Mouse (Mus musculus) R1 (cell line): ENCODE results near the gene Creb3l1.

Experiments
- DNase-seq: peaks from one replicate; pipeline ENCODE4 v3.0.0-alpha.2; 2018; ENCODE audit warnings: low read depth, low spot score

The Creb3l1 gene

DNA sequence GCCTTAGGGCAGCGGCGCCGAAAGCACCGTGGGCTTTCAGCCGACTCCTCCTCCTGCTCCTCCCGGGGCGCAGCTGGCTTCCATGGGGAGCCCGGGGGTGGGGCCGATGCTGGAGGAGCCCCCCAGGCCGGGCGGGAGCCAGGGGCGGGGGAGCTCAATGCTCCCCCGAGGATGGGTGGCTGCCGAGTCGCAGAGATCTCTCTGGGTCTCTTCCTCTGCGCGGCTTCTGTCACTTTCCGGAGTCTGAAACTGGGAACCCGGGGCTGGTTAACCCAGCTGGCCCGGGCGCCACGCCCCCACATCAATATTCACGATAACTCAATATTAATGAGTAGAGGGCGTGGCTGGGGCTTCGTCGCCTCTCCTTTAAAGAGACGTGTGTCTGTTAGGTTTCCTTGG is at the start of gene Creb3l1:
TSS of gene Creb3l1 (minus strand) at position 229 of the 399 bp plus-strand sequence.
- peak; percentile 76 for DNase-seq

GRCm38 (mm10) chr2:92071143-92071542 is 46.8 kb upstream of the Creb3l1 start:
- DNase-seq, result no peak

- DNase-seq, result no peak
These were observed 45.3 kb upstream of the Creb3l1 start for GRCm38 (mm10) chr2:92069630-92070029.

GRCm38 (mm10) chr2:92067600-92067999 is 43.3 kb upstream of the Creb3l1 start:
- no peak for DNase-seq

- no peak for DNase-seq
These were observed 42.6 kb upstream of the Creb3l1 start for GRCm38 (mm10) chr2:92066899-92067298.

DNA sequence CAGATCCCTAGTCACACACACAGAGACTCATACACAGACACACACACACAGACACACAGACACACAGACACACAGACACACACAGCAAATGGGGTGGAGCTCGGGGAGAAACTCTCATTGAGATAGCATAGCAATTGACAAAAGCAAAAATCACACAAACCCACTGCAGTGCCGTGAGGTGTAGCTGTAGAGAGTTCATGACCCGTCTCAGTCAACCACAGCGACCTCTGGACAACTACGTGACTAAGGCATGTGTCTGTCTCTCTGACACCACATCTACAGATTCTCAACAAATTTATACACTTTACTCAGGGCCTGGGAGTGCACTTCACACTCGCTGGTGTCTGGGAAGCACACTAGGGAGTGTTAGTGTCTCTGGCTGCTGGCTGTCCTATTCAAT is 41.6 kb upstream of the Creb3l1 start:
- DNase-seq, result no peak

DNA sequence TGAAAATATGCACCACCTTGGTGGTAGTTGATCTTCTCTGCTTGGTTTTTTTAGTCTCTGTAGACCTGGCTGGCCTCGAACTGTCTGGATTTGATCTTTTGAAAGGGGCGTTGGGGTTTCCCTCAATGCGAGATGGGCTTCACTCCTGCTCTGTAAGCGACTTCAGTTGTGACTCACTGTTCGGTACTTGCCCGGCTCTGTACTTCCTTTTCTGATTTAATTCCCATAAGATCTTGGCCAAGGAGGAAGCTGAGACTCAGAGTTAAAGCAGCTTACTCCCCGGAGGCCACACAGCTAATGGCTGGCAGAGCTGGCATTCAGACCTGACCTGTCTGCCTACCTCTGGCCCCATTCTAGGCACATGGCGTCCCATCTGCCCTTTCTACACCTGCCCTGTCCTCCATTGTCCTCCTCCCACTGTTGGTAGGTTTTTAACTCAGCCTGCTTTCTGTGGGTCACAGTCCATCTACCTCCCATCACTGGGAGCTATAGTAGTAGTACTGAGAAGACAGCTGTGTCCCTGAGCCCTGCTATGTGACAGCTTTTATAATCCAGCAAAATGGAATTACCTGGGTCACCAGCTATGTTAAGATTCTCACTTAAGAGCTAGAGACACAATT is 41.1 kb upstream of the Creb3l1 start:
- no peak for DNase-seq

- DNase-seq, result no peak
These were observed 38.8 kb upstream of the Creb3l1 start for GRCm38 (mm10) chr2:92063106-92063505.

GRCm38 (mm10) chr2:92061337-92061736 is 37.0 kb upstream of the Creb3l1 start:
- DNase-seq, result no peak

- no peak for DNase-seq
These were observed 36.0 kb upstream of the Creb3l1 start for GRCm38 (mm10) chr2:92060291-92060690.

GRCm38 (mm10) chr2:92059481-92060220 is 35.3 kb upstream of the Creb3l1 start:
- peak; percentile 77 for DNase-seq

DNA sequence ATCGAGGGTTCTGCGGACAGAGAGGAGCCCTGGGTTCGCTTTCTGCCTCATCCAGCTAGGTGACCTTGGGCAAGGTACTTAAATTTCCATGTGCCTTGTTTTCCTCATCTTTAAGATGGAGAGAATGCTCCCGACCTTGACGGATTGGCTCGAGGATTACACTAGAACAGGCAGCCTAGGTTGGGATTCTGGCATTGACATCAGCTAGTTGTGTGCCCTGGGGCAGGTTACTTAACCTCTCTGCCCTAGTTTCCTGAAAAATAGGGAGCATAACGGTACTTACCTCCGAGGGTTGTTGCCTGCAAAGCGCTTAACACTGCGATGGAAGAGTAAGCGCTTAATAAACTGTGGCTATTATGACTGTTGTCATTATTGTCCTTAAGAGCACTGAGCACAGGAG is 34.6 kb upstream of the Creb3l1 start:
- DNase-seq, result no peak

DNA sequence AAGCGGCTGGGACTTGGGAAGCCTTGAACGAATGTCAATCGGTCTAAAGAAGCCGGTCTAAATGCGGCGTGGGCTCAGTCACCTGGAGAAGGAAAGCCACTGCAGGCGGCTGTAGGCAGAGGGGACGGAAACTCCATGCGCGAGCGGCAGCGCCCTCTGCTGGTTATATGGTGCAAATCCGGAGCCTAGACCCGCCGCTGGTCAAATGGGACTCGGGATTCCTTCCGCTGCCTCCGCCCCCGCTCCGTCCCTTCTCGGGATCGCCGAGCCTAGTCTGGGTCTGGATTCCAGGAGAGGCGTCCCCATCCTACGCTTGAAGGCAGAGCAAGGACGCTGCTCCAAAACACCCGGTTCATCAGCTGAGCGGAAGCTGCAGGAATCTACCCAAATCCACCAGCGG is 34.2 kb upstream of the Creb3l1 start:
- peak; percentile 88 for DNase-seq

DNA sequence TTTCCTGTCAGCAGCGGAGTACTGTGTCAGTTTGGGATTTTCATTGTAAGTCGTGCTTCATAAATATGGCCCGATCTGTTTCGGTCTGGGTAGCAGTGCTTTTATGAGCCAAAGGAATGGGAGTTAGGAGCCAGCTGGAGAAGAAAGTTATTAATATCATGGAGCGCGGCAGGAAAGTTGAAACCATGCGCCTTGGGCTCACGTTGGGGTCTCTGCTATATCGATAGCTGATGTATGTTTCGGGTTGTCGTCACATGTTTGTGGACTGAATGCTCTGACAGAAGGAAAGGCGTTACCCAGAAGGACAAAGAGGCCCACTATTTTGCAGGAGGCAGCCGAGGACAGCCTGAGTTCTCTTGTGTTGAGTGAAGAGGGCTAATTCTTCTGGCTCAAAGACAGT is 32.5 kb upstream of the Creb3l1 start:
- no peak for DNase-seq

GRCm38 (mm10) chr2:92055831-92056236 is 31.5 kb upstream of the Creb3l1 start:
- DNase-seq, result peak; percentile 87

- peak; percentile 93 for DNase-seq
These were observed 31.0 kb upstream of the Creb3l1 start for GRCm38 (mm10) chr2:92055101-92055813.

DNA sequence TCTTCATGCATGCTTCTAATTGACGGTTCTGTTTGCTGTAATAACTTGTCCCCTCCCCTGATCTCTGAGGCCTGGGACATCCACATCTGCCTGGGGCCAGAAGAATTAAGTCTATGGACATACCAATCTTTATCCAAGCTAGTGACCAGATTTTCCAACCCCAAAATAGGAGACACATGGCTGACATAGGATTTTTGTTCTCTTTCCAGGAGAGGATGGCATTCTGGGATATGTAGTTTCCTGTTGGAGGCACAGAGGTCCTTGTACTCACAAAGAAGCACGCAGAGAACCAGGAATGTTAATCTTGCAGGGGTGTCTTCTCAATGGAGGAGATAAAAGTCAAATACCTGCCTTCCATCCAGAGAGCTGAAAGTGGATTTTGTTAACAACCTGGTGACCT is 28.5 kb upstream of the Creb3l1 start:
- DNase-seq, result peak; percentile 31

DNA sequence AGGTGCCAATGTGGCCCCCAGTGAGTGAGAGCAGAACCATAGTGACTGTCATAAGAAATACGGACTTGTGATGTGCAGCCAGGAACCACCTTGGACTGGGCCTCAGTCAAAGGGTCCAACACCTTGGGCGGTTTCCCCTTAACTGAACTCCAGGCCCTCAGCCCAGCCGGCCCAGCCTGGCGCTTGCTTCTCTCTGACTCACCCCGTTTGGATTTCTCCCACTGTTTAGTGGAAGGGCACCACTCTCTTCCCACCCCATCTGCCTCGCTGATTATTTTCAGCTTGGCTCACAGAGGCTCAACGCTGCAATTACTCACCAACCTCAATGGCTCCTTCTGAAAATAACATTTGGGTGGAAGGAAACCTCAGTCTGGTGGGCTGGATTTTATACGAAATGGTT is 27.9 kb upstream of the Creb3l1 start:
- DNase-seq, result no peak

DNA sequence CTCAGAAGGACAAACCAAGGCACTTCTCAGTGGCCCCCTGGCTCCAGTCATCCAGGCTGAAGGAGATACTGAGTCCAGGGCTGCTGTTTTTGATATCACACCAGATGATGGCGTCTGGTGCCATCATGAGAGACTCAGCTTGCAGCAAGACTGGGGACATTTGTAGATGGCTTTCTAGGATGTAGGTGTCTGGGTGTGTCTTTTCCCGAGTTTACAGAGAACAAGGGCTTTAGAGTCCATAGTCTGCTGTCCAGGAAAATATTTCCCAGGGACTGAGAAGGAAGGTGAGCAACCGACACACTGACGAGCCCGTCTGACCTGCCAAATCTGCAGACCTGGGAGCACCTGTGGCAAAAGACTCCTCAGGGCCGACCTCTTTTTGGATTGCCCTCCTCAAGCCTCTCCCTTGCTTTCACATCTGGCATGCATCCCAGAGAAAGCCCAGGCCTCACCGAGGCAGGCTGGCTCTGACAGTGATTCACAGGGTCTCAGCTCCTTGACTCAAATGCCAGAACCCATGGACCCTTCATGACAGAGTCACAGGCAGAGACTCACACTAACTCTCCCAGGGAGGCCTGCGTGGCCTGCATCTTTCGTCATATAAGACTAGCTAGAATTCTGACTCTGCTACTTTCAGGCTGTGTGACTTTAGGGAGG is 23.9 kb upstream of the Creb3l1 start:
- DNase-seq, result no peak

GRCm38 (mm10) chr2:92047601-92048000 is 23.3 kb upstream of the Creb3l1 start:
- no peak for DNase-seq

DNA sequence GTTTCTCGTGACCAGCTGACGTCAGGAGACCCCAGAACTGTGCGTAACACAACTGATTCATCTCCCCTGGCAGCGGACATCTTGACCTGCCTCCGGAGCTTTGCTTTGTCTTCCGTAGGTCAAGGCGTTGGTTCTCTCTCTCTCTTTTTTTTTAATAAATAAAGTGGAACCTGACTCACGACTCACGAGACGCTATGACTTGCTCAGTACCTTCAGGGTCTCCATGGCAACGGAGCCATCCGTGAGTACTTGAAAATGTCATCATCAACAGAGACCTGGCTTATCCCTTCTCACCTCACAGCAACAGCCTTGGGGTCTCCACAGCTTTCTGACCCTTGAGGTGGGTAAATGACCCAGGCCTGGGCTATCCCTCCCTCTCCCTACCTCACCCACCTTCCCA is 19.0 kb upstream of the Creb3l1 start:
- peak; percentile 30 for DNase-seq

DNA sequence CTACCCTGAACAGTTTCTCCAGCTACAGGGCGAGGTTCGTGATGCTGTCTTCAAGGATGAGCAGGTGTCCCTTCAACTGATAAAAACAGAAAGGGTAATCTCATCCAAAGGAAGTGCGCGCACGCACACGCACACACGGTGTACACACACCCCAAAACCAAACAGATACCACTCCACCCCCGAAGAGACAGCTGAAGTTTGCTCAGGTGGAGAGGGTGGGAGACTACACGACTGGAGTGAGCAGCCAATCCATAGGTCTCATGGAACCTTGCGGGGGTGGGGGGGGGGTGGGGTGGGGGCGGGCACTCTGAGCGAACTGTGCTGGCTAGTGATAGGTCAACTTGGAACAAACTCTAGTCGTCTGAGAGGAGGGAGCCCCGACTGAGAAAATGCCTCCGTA is 17.2 kb upstream of the Creb3l1 start:
- DNase-seq, result peak; percentile 30
